ENCODE assay signal across 8 mouse cellular contexts in the genomic region with DNA sequence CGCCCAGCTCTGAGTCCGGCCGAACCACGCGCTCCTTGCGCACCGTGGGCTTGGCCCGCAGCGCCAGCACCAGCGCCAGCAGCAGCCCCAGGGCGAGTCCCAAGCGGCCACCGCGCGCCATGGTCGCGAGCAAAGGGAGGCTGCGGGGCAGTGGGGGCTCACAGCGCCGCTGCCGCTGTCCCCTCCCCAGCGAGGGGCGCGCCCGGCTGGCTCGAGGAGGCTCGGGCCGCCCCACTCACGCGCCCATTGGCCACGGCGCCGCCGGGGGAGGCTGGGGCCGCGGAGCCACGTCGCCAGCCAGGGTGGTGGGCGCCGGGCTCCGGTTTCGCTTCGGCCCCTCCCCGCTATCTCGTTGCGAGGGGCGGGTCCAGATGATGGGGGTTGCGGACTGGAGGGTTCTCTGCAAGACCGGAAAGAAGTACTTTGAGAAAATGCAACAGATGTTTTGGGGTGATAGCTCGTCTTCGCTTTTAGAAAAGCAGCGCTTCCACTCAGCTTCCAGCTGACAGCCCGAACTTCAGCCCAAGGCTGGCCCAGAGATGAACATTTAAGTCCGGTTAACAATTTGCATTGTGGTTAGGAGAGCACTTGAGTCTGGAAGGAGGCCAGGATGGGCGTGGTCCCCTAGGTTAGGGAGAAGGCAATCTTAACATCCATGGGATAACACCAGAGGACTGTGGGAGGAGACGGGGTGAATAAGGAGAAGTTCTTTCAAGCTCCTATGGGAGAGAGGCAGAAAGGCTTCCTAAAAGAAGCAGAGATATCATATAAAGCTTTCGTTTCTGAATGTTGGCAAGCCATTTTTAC. TPM values are rescaled to one million over a fixed set of nuclear protein-coding genes. Genes with fewer than 3 reads are reported as not detected.
DNase-seq lines count a peak whose midpoint lies in the region; ATAC-seq and TF ChIP-seq lines count a peak whose summit lies in the region.

A gene (minus strand): TSS at position 235 of the 807 bp plus-strand sequence.

- DNase-seq in left cerebral cortex, adult 18-20 months (ENCODE audit: low spot score in 2 of 2): peak; percentile 13 to 29
- no peak for DNase-seq in left cerebral cortex, adult 11 months (ENCODE audit: low spot score)
- DNase-seq in embryonic facial prominence, embryonic 11.5 days (ENCODE audit: low spot score): peak; percentile 91
- DNase-seq in spleen, postnatal 10 days (ENCODE audit: low spot score in 2 of 2): peak; percentile 31 to 68

- peak within 1 kb of the TSS; percentile 93 for H3K9ac ChIP-seq in embryonic facial prominence, embryonic 11.5 days (replicated peaks; ENCODE audit: low read length)
- peak within 1 kb of the TSS; percentile 74 for H3K9ac ChIP-seq in intestine, postnatal 0 days (ENCODE audit: low read depth, low read length)
- H3K9ac ChIP-seq in limb, embryonic 13.5 days: peak within 1 kb of the TSS; percentile 96
- peak within 1 kb of the TSS; percentile 69 for H3K9ac ChIP-seq in midbrain, embryonic 15.5 days

- peak within 1 kb of the TSS; percentile 78 for H3K4me3 ChIP-seq in embryonic facial prominence, embryonic 11.5 days (ENCODE audit: low read depth, low read length)
- peak within 1 kb of the TSS; percentile 79 for H3K4me3 ChIP-seq in intestine, postnatal 0 days (ENCODE audit: low read depth, low read length)
- peak within 1 kb of the TSS; percentile 93 for H3K4me3 ChIP-seq in limb, embryonic 13.5 days
- peak within 1 kb of the TSS; percentile 66 for H3K4me3 ChIP-seq in midbrain, embryonic 15.5 days

- H3K4me1 ChIP-seq in embryonic facial prominence, embryonic 11.5 days (ENCODE audit: control insufficient read depth, insufficient read depth, low read length): peaks cover 3% of the 10 kb centered on the region; the same call in 1 of the 2 replicates
- peaks cover 9% of the 10 kb centered on the region; the same call in 1 of the 2 replicates for H3K4me1 ChIP-seq in intestine, postnatal 0 days (replicated peaks; ENCODE audit: control insufficient read depth, insufficient read depth, low read length)
- H3K4me1 ChIP-seq in limb, embryonic 13.5 days: peaks cover 29% of the 10 kb centered on the region
- peaks cover 23% of the 10 kb centered on the region for H3K4me1 ChIP-seq in midbrain, embryonic 15.5 days

- no peaks in the 10 kb centered on the region for H3K27me3 ChIP-seq in embryonic facial prominence, embryonic 11.5 days (ENCODE audit: control insufficient read depth, insufficient read depth, low read length)
- no peaks in the 10 kb centered on the region; the same call in 1 of the 2 replicates for H3K27me3 ChIP-seq in intestine, postnatal 0 days (replicated peaks; ENCODE audit: control insufficient read depth, insufficient read depth, low read length)
- H3K27me3 ChIP-seq in limb, embryonic 13.5 days: no peaks in the 10 kb centered on the region
- peaks cover 3% of the 10 kb centered on the region; the same call in 1 of the 2 replicates for H3K27me3 ChIP-seq in midbrain, embryonic 15.5 days (replicated peaks)

- H3K27ac ChIP-seq in embryonic facial prominence, embryonic 11.5 days (replicated peaks; ENCODE audit: low read depth, low read length): peak within 1 kb of the TSS; percentile 89
- peak within 1 kb of the TSS; percentile 90 for H3K27ac ChIP-seq in intestine, postnatal 0 days (ENCODE audit: low read depth, low read length)
- peak within 1 kb of the TSS; percentile 99 for H3K27ac ChIP-seq in limb, embryonic 13.5 days
- peak within 1 kb of the TSS; percentile 46 for H3K27ac ChIP-seq in midbrain, embryonic 15.5 days

- TF ChIP-seq CTCF in intestine, postnatal 0 days (IDR thresholded peaks at IDR 0.05; ENCODE audit: low read depth): no peak; the same call in 1 of the 2 replicates

- H3K9me3 ChIP-seq in embryonic facial prominence, embryonic 11.5 days (replicated peaks; ENCODE audit: control insufficient read depth, low read length): no peaks in the 10 kb centered on the region
- H3K9me3 ChIP-seq in intestine, postnatal 0 days (ENCODE audit: control insufficient read depth): no peaks in the 10 kb centered on the region
- no peaks in the 10 kb centered on the region for H3K9me3 ChIP-seq in limb, embryonic 13.5 days
- no peaks in the 10 kb centered on the region for H3K9me3 ChIP-seq in midbrain, embryonic 15.5 days

- 2% methylated on average over 42 of the region's 57 CpGs for WGBS in embryonic facial prominence, embryonic 11.5 days
- under 1% methylated on average over 43 of the region's 57 CpGs for WGBS in intestine, postnatal 0 days
- 1% methylated on average over 56 of the region's 57 CpGs for WGBS in limb, embryonic 13.5 days
- under 1% methylated on average over 53 of the region's 57 CpGs for WGBS in midbrain, embryonic 15.5 days

- H3K4me2 ChIP-seq in embryonic facial prominence, embryonic 11.5 days (ENCODE audit: low read depth, low read length): peak within 1 kb of the TSS; percentile 78
- H3K4me2 ChIP-seq in intestine, postnatal 0 days (replicated peaks; ENCODE audit: low read depth): peak within 1 kb of the TSS; percentile 97
- H3K4me2 ChIP-seq in limb, embryonic 13.5 days (replicated peaks): peak within 1 kb of the TSS; percentile 79
- H3K4me2 ChIP-seq in midbrain, embryonic 15.5 days: peak within 1 kb of the TSS; percentile 98

- H3K36me3 ChIP-seq in embryonic facial prominence, embryonic 11.5 days (replicated peaks; ENCODE audit: control insufficient read depth, insufficient read depth, low read depth, low read length): no peaks in the 10 kb centered on the region
- H3K36me3 ChIP-seq in intestine, postnatal 0 days (ENCODE audit: control insufficient read depth, insufficient read depth): no peaks in the 10 kb centered on the region
- H3K36me3 ChIP-seq in limb, embryonic 13.5 days: peaks cover 18% of the 10 kb centered on the region
- no peaks in the 10 kb centered on the region for H3K36me3 ChIP-seq in midbrain, embryonic 15.5 days (replicated peaks)

- ATAC-seq in embryonic facial prominence, embryonic 11.5 days (replicated peaks; ENCODE audit: insufficient number of reproducible peaks, low FRiP score, low TSS enrichment, low read depth): peak; percentile 96
- ATAC-seq in granulocyte monocyte progenitor cell, adult 5-6 weeks (replicated peaks; ENCODE audit: poor library complexity, severe bottlenecking): peak; percentile 76
- peak; percentile 71 for ATAC-seq in intestine, postnatal 0 days
- ATAC-seq in limb, embryonic 13.5 days (ENCODE audit: low FRiP score, low read depth): peak; percentile 97
- peak; percentile 90 for ATAC-seq in midbrain, embryonic 15.5 days (replicated peaks)

RNA-seq across cellular contexts. Expression of the gene that starts here (rescaled TPM):
- total RNA-seq in left cerebral cortex, adult 18-20 months (2021): 10 to 100 TPM; 21.6 to 28.7 TPM
- 151 and 160 TPM in 2 replicates for polyA plus RNA-seq in embryonic facial prominence, embryonic 11.5 days (2014; fragmentation: Nextera tagmentation; extraction: Ambion mirVana)
- 15.1 and 26.4 TPM in 2 replicates for total RNA-seq in granulocyte monocyte progenitor cell, adult 5-6 weeks (2014; fragmentation: Nextera tagmentation)
- 45.2 and 50.2 TPM in 2 replicates for total RNA-seq in granulocyte monocyte progenitor cell, adult 5-6 weeks (2017)
- polyA plus RNA-seq in intestine, postnatal 0 days (2015; fragmentation: Nextera tagmentation; extraction: Ambion mirVana): 28.5 and 29.5 TPM in 2 replicates
- polyA plus RNA-seq in limb, embryonic 13.5 days (2015; fragmentation: Nextera tagmentation; extraction: Ambion mirVana): 242 and 250 TPM in 2 replicates
- polyA plus RNA-seq in midbrain, embryonic 15.5 days (2015; fragmentation: Nextera tagmentation; extraction: Ambion mirVana): 54.3 and 57.5 TPM in 2 replicates

Comparison
In these comparisons a context has a peak if more than half of its experiments do, and no peak if none do; other contexts are left out.
1. H3K27ac ChIP-seq: peak in every context shown above with its lines; median percentile 99 in limb, embryonic 13.5 days; 90 in intestine, postnatal 0 days; 89 in embryonic facial prominence, embryonic 11.5 days; 46 in midbrain, embryonic 15.5 days.